Mouse (Mus musculus) lung, postnatal 0 days (tissue): ENCODE measurements around the gene Nek7.

Experiments used
- CTCF ChIP-seq: IDR thresholded peaks from 2 replicates; pipeline ENCODE4 v1.5.1; 2016; ENCODE audit warnings: antibody characterized with exemption, mild to moderate bottlenecking
- EP300 ChIP-seq: IDR thresholded peaks from 2 replicates; pipeline ENCODE4 v1.6.1; 2016; ENCODE audit warnings: antibody characterized with exemption, mild to moderate bottlenecking, control low read depth

GRCm38 (mm10) chr1:138541495-138542169 lies 78.3 kb downstream of the Nek7 start:
- TF ChIP-seq CTCF (no peak), EP300 (no peak)
